Mouse (Mus musculus) heart, embryonic 13.5 days (tissue): ENCODE results near the gene Klra9. TPM values are rescaled to one million over a fixed set of nuclear protein-coding genes. Genes with fewer than 3 reads are reported as not detected.
"Not testable (repeated sequence)": the region's sequence is repeated elsewhere in the genome, so short reads cannot be mapped to it uniquely, and the experiment has no call there.

Experiments used
- ATAC-seq: fragments of 200-750 bp; cut with Nextera tagmentation; 2 replicates; pipeline ENCODE4 v1.8.0; 2017; ENCODE audit warnings: moderate TSS enrichment; ENCODE audit not compliant: insufficient number of reproducible peaks, low FRiP score, low TSS enrichment; ENCODE audit errors: extremely low read depth
- H3K27ac ChIP-seq: fragments of 300-500 bp; sonication (generic); replicated peaks from 2 replicates; pipeline ENCODE4 v1.5.1; 2015; ENCODE audit warnings: moderate library complexity, mild to moderate bottlenecking, inconsistent platforms
- H3K27me3 ChIP-seq: fragments of 300-500 bp; sonication (generic); replicated peaks from 2 replicates; pipeline ENCODE4 v1.6.1; 2015; ENCODE audit warnings: mild to moderate bottlenecking, inconsistent platforms
- H3K36me3 ChIP-seq: fragments of 300-500 bp; sonication (generic); 2 replicates; pipeline ENCODE4 v1.6.1; 2015; ENCODE audit warnings: mild to moderate bottlenecking, inconsistent platforms
- H3K4me1 ChIP-seq: fragments of 300-500 bp; sonication (generic); 2 replicates; pipeline ENCODE4 v1.6.1; 2015; ENCODE audit warnings: inconsistent platforms
- H3K4me2 ChIP-seq: fragments of 300-500 bp; sonication (generic); 2 replicates; pipeline ENCODE4 v1.6.1; 2015; ENCODE audit warnings: inconsistent platforms, mild to moderate bottlenecking, moderate library complexity
- H3K4me3 ChIP-seq: fragments of 300-500 bp; sonication (generic); 2 replicates; pipeline ENCODE4 v1.5.1; 2015; ENCODE audit warnings: moderate library complexity, mild to moderate bottlenecking, inconsistent platforms
- H3K9ac ChIP-seq: fragments of 300-500 bp; sonication (generic); 2 replicates; pipeline ENCODE4 v1.6.1; 2015; ENCODE audit warnings: inconsistent platforms, mild to moderate bottlenecking, moderate library complexity
- H3K9me3 ChIP-seq: fragments of 300-500 bp; sonication (generic); 2 replicates; pipeline ENCODE4 v1.6.1; 2016; ENCODE audit warnings: inconsistent platforms
- WGBS: fragments of 180-500 bp; shearing (Covaris S2); methylation state at CpG from one replicate; pipeline ENCODE4 v1.1.7; 2015; ENCODE audit warnings: mixed read lengths; 5-methylcytosine and 5-hydroxymethylcytosine counted together
- polyA plus RNA-seq: library from polyadenylated mRNA; unstranded; fragments of >200 nt; fragmentation: Nextera tagmentation; extraction: Ambion mirVana; gene quantifications from 2 replicates; pipeline ENCODE4 v1.2.1, GENCODE M21; 2015

Gene Klra9
- not detected in 2 replicates for polyA plus RNA-seq

DNA sequence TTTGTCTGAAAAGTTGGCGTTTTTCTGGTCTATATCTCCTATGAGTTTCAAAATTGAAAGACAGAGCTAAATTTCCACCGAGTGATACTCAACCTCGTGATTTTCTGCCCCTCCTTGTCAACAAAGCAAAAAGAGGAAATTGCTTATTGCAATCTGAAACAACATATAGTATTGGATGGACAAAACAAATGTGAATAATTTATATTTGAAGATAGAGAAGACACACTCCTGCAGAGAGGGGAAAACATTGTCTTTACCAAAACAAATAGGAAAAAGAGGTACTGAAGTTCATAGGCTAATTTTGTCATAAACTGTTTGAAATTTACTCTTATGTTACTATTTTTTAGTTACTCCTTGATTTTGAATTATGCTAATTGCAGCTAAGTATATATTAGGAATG is at the start of gene Klra9:
TSS of gene Klra9 (minus strand) at position 101 of the 400 bp plus-strand sequence.
- WGBS = 48% methylated on average over 3 of the region's 3 CpGs

DNA sequence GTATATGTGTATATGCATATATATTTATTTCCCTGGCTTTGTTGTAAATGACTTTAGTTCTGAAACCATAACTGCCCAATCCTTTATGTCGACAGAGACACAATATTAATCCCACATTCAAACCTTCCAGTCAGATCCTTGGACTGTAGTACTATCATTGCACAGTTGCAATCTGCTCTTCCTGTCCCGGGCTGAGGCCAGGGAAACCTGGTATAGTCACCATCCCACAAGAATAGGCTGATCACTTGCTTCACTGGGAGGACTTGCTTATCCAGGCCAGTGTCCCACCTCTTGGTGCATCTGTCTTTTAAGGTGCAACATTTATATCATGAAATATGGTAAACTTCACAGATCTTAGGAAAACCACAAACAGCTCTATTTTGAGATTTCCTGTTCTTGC is 44.6 kb upstream of the Klra9 start:
- Histone ChIP-seq H3K36me3 (no peaks in the 10 kb centered on the region), H3K9me3 (peaks cover 14% of the 10 kb centered on the region), H3K4me3 (no peak overlapping the region), H3K9ac (no peak overlapping the region), H3K27me3 (no peaks in the 10 kb centered on the region), H3K4me1 (no peaks in the 10 kb centered on the region), H3K27ac (no peak overlapping the region), H3K4me2 (no peak overlapping the region)
- WGBS = 40% methylated on average over 2 of the region's 2 CpGs
- ATAC-seq = no peak

More for the DNA sequence above, at the start of gene Klra9:
- not testable (repeated sequence) for H3K9me3 ChIP-seq, H3K9ac ChIP-seq, H3K4me1 ChIP-seq, H3K4me3 ChIP-seq, H3K27me3 ChIP-seq, ATAC-seq, H3K4me2 ChIP-seq, H3K27ac ChIP-seq, H3K36me3 ChIP-seq

DNA sequence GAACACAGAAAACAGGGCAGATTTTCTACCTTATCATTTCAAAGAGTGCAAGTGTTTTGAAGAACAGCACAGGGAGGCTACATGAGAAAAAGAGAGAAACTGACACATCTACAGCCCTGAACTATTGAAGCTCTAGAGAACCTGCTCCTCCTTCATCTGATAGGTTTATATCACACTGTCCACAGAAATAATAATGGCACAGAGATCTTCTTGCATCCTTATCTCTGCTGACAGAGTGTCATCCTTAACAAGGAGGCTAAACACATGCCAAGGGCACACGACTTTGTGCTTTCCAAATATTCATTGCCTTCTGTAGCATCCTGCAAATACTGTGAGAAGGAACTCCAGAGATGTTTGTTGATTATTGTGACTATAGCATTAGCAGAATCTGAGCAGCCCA is 43.7 kb upstream of the Klra9 start:
- no peaks in the 10 kb centered on the region for H3K27me3 ChIP-seq
- H3K4me3 ChIP-seq = no peak overlapping the region
- WGBS = 30% methylated on average over 1 of the region's 1 CpGs
- ATAC-seq = no peak
- no peaks in the 10 kb centered on the region for H3K36me3 ChIP-seq
- H3K4me2 ChIP-seq = no peak overlapping the region
- no peak overlapping the region for H3K9ac ChIP-seq
- no peak overlapping the region for H3K27ac ChIP-seq
- H3K4me1 ChIP-seq = no peaks in the 10 kb centered on the region
- H3K9me3 ChIP-seq = peaks cover 14% of the 10 kb centered on the region

DNA sequence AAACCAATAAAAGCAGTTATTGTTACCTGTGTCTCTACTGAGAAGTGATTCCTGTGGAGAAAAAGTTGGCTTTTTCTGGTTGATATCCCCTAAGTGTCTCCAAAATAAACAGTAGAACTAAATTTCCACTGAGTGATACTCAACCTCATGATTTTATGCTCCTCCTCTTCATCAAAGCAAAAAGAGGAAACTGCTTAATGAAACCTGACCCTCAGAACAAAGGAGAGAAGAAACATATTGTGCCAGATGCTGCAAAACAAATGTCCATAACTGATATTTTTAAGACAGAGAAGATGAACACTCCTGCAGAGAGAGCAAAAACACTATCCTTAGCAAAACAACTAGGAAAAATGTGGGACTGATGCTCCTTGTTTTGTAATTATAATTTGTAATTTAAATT is 40.3 kb upstream of the Klra9 start, which contains the start of gene Klra7:
TSS of gene Klra7 (minus strand) at position 101 of the 400 bp plus-strand sequence.
- no peak within 1 kb of the TSS for H3K27ac ChIP-seq
- H3K4me2 ChIP-seq = no peak within 1 kb of the TSS
- no peak within 1 kb of the TSS for H3K9ac ChIP-seq
- no peak for ATAC-seq
- no peaks in the 10 kb centered on the region for H3K4me1 ChIP-seq
- H3K4me3 ChIP-seq = no peak within 1 kb of the TSS
- no peaks in the 10 kb centered on the region for H3K36me3 ChIP-seq
- peaks cover 8% of the 10 kb centered on the region; the same call in 1 of the 2 replicates for H3K9me3 ChIP-seq
- H3K27me3 ChIP-seq = no peaks in the 10 kb centered on the region

DNA sequence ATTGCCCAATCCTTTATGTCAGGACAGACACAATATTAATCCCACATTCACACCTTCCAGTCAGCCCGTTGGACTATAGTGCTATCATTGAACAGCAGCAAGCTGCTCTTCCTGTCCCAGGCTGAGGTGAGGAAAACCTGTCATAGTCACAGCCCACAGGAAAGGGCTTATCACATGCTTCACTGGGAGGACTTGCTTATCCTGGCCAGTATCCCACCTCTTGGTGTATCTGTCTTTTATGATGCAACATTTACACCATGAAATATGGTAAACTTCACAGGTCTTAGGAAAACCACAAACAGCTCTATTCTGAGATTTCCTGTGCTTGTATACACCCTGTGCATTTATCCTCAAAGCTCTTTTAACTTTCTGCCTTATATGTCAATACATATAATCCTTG is 4.5 kb upstream of the Klra9 start:
- H3K36me3 ChIP-seq, H3K9me3 ChIP-seq, H3K4me2 ChIP-seq, H3K4me1 ChIP-seq, H3K9ac ChIP-seq, ATAC-seq, H3K27me3 ChIP-seq, H3K4me3 ChIP-seq, H3K27ac ChIP-seq: not testable (repeated sequence)
- WGBS = 67% methylated on average over 1 of the region's 1 CpGs

DNA sequence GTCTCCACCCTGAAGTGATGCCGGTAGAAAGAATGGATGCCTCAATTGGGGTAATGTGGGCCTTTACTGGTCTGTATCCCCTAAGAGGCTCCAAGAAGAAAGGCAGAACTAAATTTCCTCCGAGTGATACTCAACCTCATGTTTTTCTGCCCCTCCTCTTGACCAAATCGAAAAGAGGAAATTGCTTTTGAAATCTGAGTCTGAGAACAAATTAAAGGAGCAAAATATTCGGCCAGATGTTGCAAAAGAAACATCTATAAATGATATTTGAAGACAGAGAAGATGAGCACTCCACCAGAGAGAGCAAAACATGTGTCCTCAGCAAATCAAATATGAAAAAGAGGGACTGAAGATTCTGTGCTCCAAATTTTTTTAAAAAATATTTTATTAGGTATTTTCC is 63.1 kb downstream of the Klra9 start, which contains the start of gene Klra8:
TSS of gene Klra8 (minus strand) at position 101 of the 400 bp plus-strand sequence.
- not testable (repeated sequence) for H3K4me1 ChIP-seq, H3K36me3 ChIP-seq, H3K27ac ChIP-seq, H3K9ac ChIP-seq, H3K4me3 ChIP-seq, H3K9me3 ChIP-seq, H3K4me2 ChIP-seq, ATAC-seq, H3K27me3 ChIP-seq
- WGBS = 53% methylated on average over 4 of the region's 4 CpGs

Other genes starting within 250 kb of the Klra9 start
- gene Klra6, start 166.2 kb downstream of the Klra9 start, polyA plus RNA-seq = not detected in 2 replicates
- gene Klra4, start 125.8 kb downstream of the Klra9 start, polyA plus RNA-seq = not detected in 2 replicates
- not detected in 2 replicates for gene Klra8, start 63.2 kb downstream of the Klra9 start, polyA plus RNA-seq
- not detected in 2 replicates for gene Klra7, start 40.2 kb upstream of the Klra9 start, polyA plus RNA-seq
- gene Klra10, start 88.8 kb upstream of the Klra9 start, polyA plus RNA-seq = not detected in 2 replicates
- gene Klra3, start 144.5 kb upstream of the Klra9 start, polyA plus RNA-seq = not detected in 2 replicates
- not detected in 2 replicates for gene Klra1, start 193.8 kb upstream of the Klra9 start, polyA plus RNA-seq